Mouse (Mus musculus): ENCODE results near the gene Bsx. TPM values are rescaled to one million over a fixed set of nuclear protein-coding genes. Genes with fewer than 3 reads are reported as not detected.

Gene Bsx
- not detected for polyA plus RNA-seq (2014; fragmentation: Illumina TruSeq; extraction: RNeasy Lipid Tissue Mini Kit (QIAGEN cat#74804); ENCODE audit: low read depth, low replicate concordance)

GRCm38 (mm10) chr9:40873556-40874470 is at the start of gene Bsx:
Gene Bsx (plus strand): TSS chr9:40874127.

Other genes with a start within 250 kb of the Bsx start
- gene Gm21915, start 203.5 kb upstream of the Bsx start, polyA plus RNA-seq (2014; fragmentation: Illumina TruSeq; extraction: RNeasy Lipid Tissue Mini Kit (QIAGEN cat#74804); ENCODE audit: low read depth, low replicate concordance), result not detected
- 4.7 TPM for gene Clmp, start 188.2 kb upstream of the Bsx start, polyA plus RNA-seq (2014; fragmentation: Illumina TruSeq; extraction: RNeasy Lipid Tissue Mini Kit (QIAGEN cat#74804); ENCODE audit: low read depth, low replicate concordance)
- gene Hspa8, start 73.1 kb upstream of the Bsx start, polyA plus RNA-seq (2014; fragmentation: Illumina TruSeq; extraction: RNeasy Lipid Tissue Mini Kit (QIAGEN cat#74804); ENCODE audit: low read depth, low replicate concordance), result 2,081 TPM
- gene Jhy, start 90.0 kb downstream of the Bsx start, polyA plus RNA-seq (2014; fragmentation: Illumina TruSeq; extraction: RNeasy Lipid Tissue Mini Kit (QIAGEN cat#74804); ENCODE audit: low read depth, low replicate concordance), result not detected
- gene Crtam, start 130.5 kb downstream of the Bsx start, polyA plus RNA-seq (2014; fragmentation: Illumina TruSeq; extraction: RNeasy Lipid Tissue Mini Kit (QIAGEN cat#74804); ENCODE audit: low read depth, low replicate concordance), result not detected